Mouse (Mus musculus) left cerebral cortex, postnatal 4 days (tissue): Measurements from ENCODE around the gene Ubxn10. TPM values are rescaled to one million over a fixed set of nuclear protein-coding genes. Genes with fewer than 3 reads are reported as not detected.

Source experiments
- DNase-seq: peaks from one replicate; pipeline ENCODE4 v3.0.0-alpha.2; 2022
- intact Hi-C: fragments of 180-260 bp; cut with DNase I; formaldehyde crosslinking; loops from one replicate; pipeline ENCODE4 v1.15.1; 2025
- total RNA-seq, 2 experiments: library from RNA; stranded (reverse); gene quantifications; 2 replicates each; pipeline ENCODE4 v1.2.3; 2021

Gene Ubxn10
- total RNA-seq, 2 experiments from 2014 or later: 1.4 to 1.7 TPM

- DNase-seq: no peak
- intact Hi-C loops: loop anchor here (5.0 to 10.0 kb wide), 4 partner anchors 91 to 256 kb away; no protein-coding TSS in a partner anchor
Measured at GRCm38 (mm10) chr4:138703591-138703990, 33.4 kb downstream of the Ubxn10 start.

- intact Hi-C loops: loop anchor here (5.0 to 10.0 kb wide), 4 partner anchors 92 to 255 kb away; no protein-coding TSS in a partner anchor
- no peak for DNase-seq
Measured at GRCm38 (mm10) chr4:138702528-138702927, 34.4 kb downstream of the Ubxn10 start.

GRCm38 (mm10) chr4:138702031-138702430 lies 34.9 kb downstream of the Ubxn10 start:
- no peak for DNase-seq
- intact Hi-C loops: loop anchor here (5.0 to 10.0 kb wide), 4 partner anchors 93 to 255 kb away; no protein-coding TSS in a partner anchor

- intact Hi-C loops: loop anchor here (5.0 to 10.0 kb wide), 4 partner anchors 94 to 254 kb away; no protein-coding TSS in a partner anchor
- no peak for DNase-seq
Measured at GRCm38 (mm10) chr4:138701111-138701510, 35.9 kb downstream of the Ubxn10 start.

- peak; percentile 68 for DNase-seq
- intact Hi-C loops: loop anchor here (5.0 to 10.0 kb wide), 4 partner anchors 94 to 253 kb away; no protein-coding TSS in a partner anchor
Measured at GRCm38 (mm10) chr4:138700184-138700982, 36.6 kb downstream of the Ubxn10 start.

GRCm38 (mm10) chr4:138698296-138698695 lies 38.7 kb downstream of the Ubxn10 start:
- DNase-seq: no peak
- intact Hi-C loops: loop anchor here (10.0 kb wide), 1 partner anchor 133 kb away; no protein-coding TSS in a partner anchor

- intact Hi-C loops: loop anchor here (10.0 kb wide), 1 partner anchor 133 kb away; no protein-coding TSS in a partner anchor
- DNase-seq: no peak
Measured at GRCm38 (mm10) chr4:138697166-138697860, 39.7 kb downstream of the Ubxn10 start.

GRCm38 (mm10) chr4:138696720-138697119 lies 40.2 kb downstream of the Ubxn10 start:
- intact Hi-C loops: loop anchor here (10.0 kb wide), 1 partner anchor 132 kb away; no protein-coding TSS in a partner anchor
- no peak for DNase-seq

- DNase-seq: no peak
- intact Hi-C loops: loop anchor here (10.0 kb wide), 1 partner anchor 128 kb away; no protein-coding TSS in a partner anchor
Measured at GRCm38 (mm10) chr4:138693043-138693692, 43.8 kb downstream of the Ubxn10 start.

- intact Hi-C loops: loop anchor here (10.0 kb wide), 1 partner anchor 127 kb away; no protein-coding TSS in a partner anchor
- no peak for DNase-seq
Measured at GRCm38 (mm10) chr4:138691443-138692181, 45.4 kb downstream of the Ubxn10 start.

- intact Hi-C loops: loop anchor here (10.0 kb wide), 1 partner anchor 126 kb away; no protein-coding TSS in a partner anchor
- no peak for DNase-seq
Measured at GRCm38 (mm10) chr4:138690561-138690960, 46.4 kb downstream of the Ubxn10 start.

- DNase-seq: peak; percentile 33
- intact Hi-C loops: no loop called here
Measured at GRCm38 (mm10) chr4:138689094-138689512, 47.9 kb downstream of the Ubxn10 start.

- DNase-seq: no peak
- intact Hi-C loops: no loop called here
Measured at GRCm38 (mm10) chr4:138685813-138686212, 51.2 kb downstream of the Ubxn10 start.

GRCm38 (mm10) chr4:138682760-138683159 lies 54.2 kb downstream of the Ubxn10 start:
- intact Hi-C loops: no loop called here

GRCm38 (mm10) chr4:138680124-138680523 lies 56.8 kb downstream of the Ubxn10 start:
- DNase-seq: no peak
- intact Hi-C loops: no loop called here

More at GRCm38 (mm10) chr4:138682760-138683159, 54.2 kb downstream of the Ubxn10 start:
- no peak for DNase-seq

- intact Hi-C loops: no loop called here
- peak; percentile 92 for DNase-seq
Measured at GRCm38 (mm10) chr4:138677579-138677978, 59.4 kb downstream of the Ubxn10 start.

GRCm38 (mm10) chr4:138676480-138676879 lies 60.5 kb downstream of the Ubxn10 start:
- DNase-seq: no peak
- intact Hi-C loops: no loop called here

- intact Hi-C loops: no loop called here
- DNase-seq: no peak
Measured at GRCm38 (mm10) chr4:138672160-138672559, 64.8 kb downstream of the Ubxn10 start.

GRCm38 (mm10) chr4:138670093-138670889 lies 66.7 kb downstream of the Ubxn10 start:
- no peak for DNase-seq
- intact Hi-C loops: no loop called here
